Mouse (Mus musculus) forebrain, embryonic 10.5 days (tissue): ENCODE results near the gene Ccl22. TPM values are rescaled to one million over a fixed set of nuclear protein-coding genes. Genes with fewer than 3 reads are reported as not detected.

Source experiments
- DNase-seq: peaks from one replicate; pipeline ENCODE4 v3.0.0-alpha.2; 2017; ENCODE audit warnings: low spot score; ENCODE audit errors: extremely low spot score
- H3K27ac ChIP-seq: fragments of 300-500 bp; sonication (generic); 2 replicates; pipeline ENCODE4 v1.5.1; 2016; ENCODE audit warnings: mild to moderate bottlenecking
- H3K27me3 ChIP-seq: fragments of 300-500 bp; sonication (generic); 2 replicates; pipeline ENCODE4 v1.6.1; 2016; ENCODE audit warnings: mild to moderate bottlenecking; ENCODE audit not compliant: poor library complexity, severe bottlenecking
- H3K36me3 ChIP-seq: fragments of 300-500 bp; sonication (generic); replicated peaks from 2 replicates; pipeline ENCODE4 v1.6.1; 2016; ENCODE audit warnings: mild to moderate bottlenecking, moderate library complexity
- H3K4me1 ChIP-seq: fragments of 300-500 bp; sonication (generic); 2 replicates; pipeline ENCODE4 v1.6.1; 2016
- H3K4me3 ChIP-seq: fragments of 300-500 bp; sonication (generic); 2 replicates; pipeline ENCODE4 v1.5.1; 2016; ENCODE audit warnings: mild to moderate bottlenecking, moderate library complexity
- H3K9me3 ChIP-seq: fragments of 300-500 bp; sonication (generic); 2 replicates; pipeline ENCODE4 v1.6.1; 2016; ENCODE audit warnings: mild to moderate bottlenecking, moderate library complexity
- WGBS: fragments of 180-500 bp; shearing (Covaris S2); methylation state at CpG from one replicate; pipeline ENCODE4 v1.1.7; 2016; 5-methylcytosine and 5-hydroxymethylcytosine counted together
- polyA plus RNA-seq: library from polyadenylated mRNA; unstranded; fragments of >200 nt; fragmentation: Nextera tagmentation; extraction: Ambion mirVana; gene quantifications from 2 replicates; pipeline ENCODE4 v1.2.1, GENCODE M21; 2016

The Ccl22 gene
- polyA plus RNA-seq, 1 experiment from 2014 or later, result not detected

- peaks cover 64% of the 10 kb centered on the region for H3K27me3 ChIP-seq
- H3K4me3 ChIP-seq, result peak overlapping the region; percentile 66
- peaks cover 46% of the 10 kb centered on the region for H3K4me1 ChIP-seq
- H3K36me3 ChIP-seq, result no peaks in the 10 kb centered on the region
- DNase-seq, result no peak
- H3K27ac ChIP-seq, result no peak overlapping the region; the same call in 1 of the 2 replicates
- no peaks in the 10 kb centered on the region for H3K9me3 ChIP-seq
- WGBS, result 10% methylated on average over 12 of the region's 12 CpGs
These were observed 28.3 kb downstream of the Ccl22 start for GRCm38 (mm10) chr8:94773700-94774171.

GRCm38 (mm10) chr8:94774601-94775000, 29.2 kb downstream of the Ccl22 start:
- Histone ChIP-seq H3K4me1 (peaks cover 53% of the 10 kb centered on the region), H3K27me3 (peaks cover 56% of the 10 kb centered on the region), H3K9me3 (no peaks in the 10 kb centered on the region), H3K36me3 (peaks cover 2% of the 10 kb centered on the region; the same call in 1 of the 2 replicates), H3K27ac (no peak overlapping the region), H3K4me3 (no peak overlapping the region)
- 90% methylated on average over 1 of the region's 1 CpGs for WGBS
- no peak for DNase-seq

- DNase-seq, result no peak
- Histone ChIP-seq H3K4me1 (peaks cover 59% of the 10 kb centered on the region), H3K27ac (no peak overlapping the region), H3K36me3 (peaks cover 11% of the 10 kb centered on the region; the same call in 1 of the 2 replicates), H3K9me3 (no peaks in the 10 kb centered on the region), H3K4me3 (no peak overlapping the region), H3K27me3 (peaks cover 39% of the 10 kb centered on the region)
- 96% methylated on average over 2 of the region's 2 CpGs for WGBS
These were observed 31.0 kb downstream of the Ccl22 start for GRCm38 (mm10) chr8:94776346-94776745.

- H3K27ac ChIP-seq, result peak overlapping the region; percentile 62; the same call in 1 of the 2 replicates
- H3K4me1 ChIP-seq, result peaks cover 51% of the 10 kb centered on the region
- 82% methylated on average over 10 of the region's 10 CpGs for WGBS
- H3K36me3 ChIP-seq, result peaks cover 11% of the 10 kb centered on the region; the same call in 1 of the 2 replicates
- no peak overlapping the region for H3K4me3 ChIP-seq
- H3K27me3 ChIP-seq, result peaks cover 22% of the 10 kb centered on the region
- H3K9me3 ChIP-seq, result no peaks in the 10 kb centered on the region
- no peak for DNase-seq
These were observed 32.6 kb downstream of the Ccl22 start for GRCm38 (mm10) chr8:94778036-94778435.

- Histone ChIP-seq H3K4me3 (no peak overlapping the region), H3K9me3 (no peaks in the 10 kb centered on the region), H3K36me3 (peaks cover 11% of the 10 kb centered on the region; the same call in 1 of the 2 replicates), H3K27me3 (peaks cover 17% of the 10 kb centered on the region), H3K4me1 (peaks cover 47% of the 10 kb centered on the region), H3K27ac (peak overlapping the region; percentile 62)
- 74% methylated on average over 5 of the region's 5 CpGs for WGBS
- DNase-seq, result no peak
These were observed 33.1 kb downstream of the Ccl22 start for GRCm38 (mm10) chr8:94778473-94778872.

GRCm38 (mm10) chr8:94778895-94779533, 33.6 kb downstream of the Ccl22 start:
- Histone ChIP-seq H3K4me1 (peaks cover 42% of the 10 kb centered on the region), H3K27me3 (peaks cover 12% of the 10 kb centered on the region), H3K27ac (peak overlapping the region; percentile 62), H3K36me3 (peaks cover 11% of the 10 kb centered on the region; the same call in 1 of the 2 replicates), H3K9me3 (no peaks in the 10 kb centered on the region), H3K4me3 (no peak overlapping the region)
- DNase-seq, result no peak
- WGBS, result 83% methylated on average over 10 of the region's 10 CpGs

GRCm38 (mm10) chr8:94779534-94780294, 34.3 kb downstream of the Ccl22 start:
- H3K9me3 ChIP-seq, result no peaks in the 10 kb centered on the region
- H3K4me1 ChIP-seq, result peaks cover 35% of the 10 kb centered on the region
- H3K27me3 ChIP-seq, result peaks cover 5% of the 10 kb centered on the region
- H3K4me3 ChIP-seq, result no peak overlapping the region
- H3K36me3 ChIP-seq, result peaks cover 11% of the 10 kb centered on the region; the same call in 1 of the 2 replicates
- no peak for DNase-seq
- no peak overlapping the region for H3K27ac ChIP-seq
- 93% methylated on average over 16 of the region's 16 CpGs for WGBS

- H3K27ac ChIP-seq, result no peak overlapping the region
- WGBS, result 79% methylated on average over 21 of the region's 21 CpGs
- H3K27me3 ChIP-seq, result no peaks in the 10 kb centered on the region; the same call in 1 of the 2 replicates
These were observed 35.2 kb downstream of the Ccl22 start for GRCm38 (mm10) chr8:94780491-94781154.

GRCm38 (mm10) chr8:94781155-94781837, 35.9 kb downstream of the Ccl22 start:
- peaks cover 11% of the 10 kb centered on the region; the same call in 1 of the 2 replicates for H3K36me3 ChIP-seq
- WGBS, result 61% methylated on average over 7 of the region's 7 CpGs
- H3K27me3 ChIP-seq, result no peaks in the 10 kb centered on the region; the same call in 1 of the 2 replicates
- H3K4me3 ChIP-seq, result 0 out of 2 replicates have a peak overlapping the region, but pooled peaks have one; percentile 22
- peaks cover 39% of the 10 kb centered on the region for H3K4me1 ChIP-seq
- 0 out of 2 replicates have a peak overlapping the region, but pooled peaks have one; percentile 51 for H3K27ac ChIP-seq
- H3K9me3 ChIP-seq, result no peaks in the 10 kb centered on the region
- DNase-seq, result no peak

More at GRCm38 (mm10) chr8:94780491-94781154, 35.2 kb downstream of the Ccl22 start:
- no peaks in the 10 kb centered on the region for H3K9me3 ChIP-seq
- DNase-seq, result no peak
- H3K4me3 ChIP-seq, result no peak overlapping the region
- H3K36me3 ChIP-seq, result peaks cover 11% of the 10 kb centered on the region; the same call in 1 of the 2 replicates
- H3K4me1 ChIP-seq, result peaks cover 39% of the 10 kb centered on the region

- Histone ChIP-seq H3K4me3 (peak overlapping the region; percentile 22), H3K36me3 (peaks cover 11% of the 10 kb centered on the region; the same call in 1 of the 2 replicates), H3K9me3 (no peaks in the 10 kb centered on the region), H3K27me3 (no peaks in the 10 kb centered on the region; the same call in 1 of the 2 replicates), H3K27ac (0 out of 2 replicates have a peak overlapping the region, but pooled peaks have one; percentile 51), H3K4me1 (peaks cover 39% of the 10 kb centered on the region)
- WGBS, result 9% methylated on average over 11 of the region's 11 CpGs
- DNase-seq, result no peak
These were observed 36.4 kb downstream of the Ccl22 start for GRCm38 (mm10) chr8:94781838-94782235.

GRCm38 (mm10) chr8:94783890-94784289, 38.5 kb downstream of the Ccl22 start:
- Histone ChIP-seq H3K9me3 (no peaks in the 10 kb centered on the region), H3K36me3 (peaks cover 11% of the 10 kb centered on the region; the same call in 1 of the 2 replicates), H3K4me3 (no peak overlapping the region), H3K4me1 (peaks cover 38% of the 10 kb centered on the region), H3K27ac (no peak overlapping the region), H3K27me3 (no peaks in the 10 kb centered on the region; the same call in 1 of the 2 replicates)
- WGBS, result 82% methylated on average over 4 of the region's 4 CpGs
- DNase-seq, result no peak
